Mouse (Mus musculus) MEL (cell line): ENCODE data around the gene Anxa4. TPM values are rescaled to one million over a fixed set of nuclear protein-coding genes. Genes with fewer than 3 reads are reported as not detected.
A peak's percentile ranks its signal among the peaks of the same experiment; 100 is the strongest.

Source experiments
- DNase-seq: peaks from one replicate; pipeline ENCODE4 v3.0.0; 2011; ENCODE audit warnings: low read depth, low spot score
- H3K27ac ChIP-seq: 2 replicates; pipeline ENCODE4 v1.5.1; 2012; ENCODE audit warnings: low read depth, mild to moderate bottlenecking, control low read depth, low read length, moderate library complexity; ENCODE audit not compliant: control insufficient read depth
- H3K27me3 ChIP-seq, 2 experiments: fragments of 150-350 bp in 1 of 2; sonication (generic) in 1 of 2; 2 replicates each; pipeline ENCODE4 v1.6.1; 2012; ENCODE audit warnings: low read length in 2 of 2, mild to moderate bottlenecking in 2 of 2, improper control_type of control experiment in 1 of 2, moderate library complexity in 1 of 2; ENCODE audit not compliant: insufficient read depth in 2 of 2, control insufficient read depth in 1 of 2
- H3K36me3 ChIP-seq, 2 experiments: 2 replicates each; pipeline ENCODE4 v1.6.1; 2012 to 2014; ENCODE audit warnings: low read length in 2 of 2, improper control_type of control experiment in 1 of 2, inconsistent platforms in 1 of 2, mild to moderate bottlenecking in 1 of 2; ENCODE audit not compliant: insufficient read depth in 2 of 2, control insufficient read depth in 1 of 2
- H3K4me1 ChIP-seq, 2 experiments: fragments of 150-350 bp in 1 of 2; sonication (generic) in 1 of 2; 2 replicates each; pipeline ENCODE4 v1.6.1; 2012; ENCODE audit warnings: low read length in 2 of 2, improper control_type of control experiment in 1 of 2, mild to moderate bottlenecking in 1 of 2; ENCODE audit not compliant: insufficient read depth in 2 of 2, control insufficient read depth in 1 of 2
- H3K4me3 ChIP-seq, 2 experiments: fragments of 150-350 bp in 1 of 2; sonication (generic) in 1 of 2; 2 replicates each; pipeline ENCODE4 v1.5.1; 2012; ENCODE audit warnings: low read depth in 2 of 2, low read length in 2 of 2, mild to moderate bottlenecking in 2 of 2, moderate library complexity in 2 of 2, control low read depth in 1 of 2, improper control_type of control experiment in 1 of 2; ENCODE audit not compliant: control insufficient read depth in 1 of 2, insufficient read depth in 1 of 2
- H3K79me2 ChIP-seq: 2 replicates; pipeline ENCODE4 v1.6.1; 2012; ENCODE audit warnings: mild to moderate bottlenecking, low read length, moderate library complexity; ENCODE audit not compliant: control insufficient read depth, poor library complexity, insufficient read depth
- H3K9ac ChIP-seq: 2 replicates; pipeline ENCODE4 v1.6.1; 2012; ENCODE audit warnings: low read depth, mild to moderate bottlenecking, control low read depth, low read length, moderate library complexity; ENCODE audit not compliant: control insufficient read depth, poor library complexity, severe bottlenecking
- H3K9me3 ChIP-seq: fragments of 150-350 bp; sonication (generic); replicated peaks from 2 replicates; pipeline ENCODE4 v1.6.1; 2012; ENCODE audit warnings: mild to moderate bottlenecking, low read length, improper control_type of control experiment, moderate library complexity; ENCODE audit not compliant: insufficient read depth
- BHLHE40 ChIP-seq: IDR thresholded peaks from 2 replicates; pipeline ENCODE4 v1.6.1; 2012; ENCODE audit warnings: low read depth, mild to moderate bottlenecking, inconsistent platforms, low read length, improper control_type of control experiment, borderline replicate concordance
- CHD1 ChIP-seq: IDR thresholded peaks from 2 replicates; pipeline ENCODE4 v1.6.1; 2012; ENCODE audit warnings: low read depth, mild to moderate bottlenecking, inconsistent platforms, low read length, improper control_type of control experiment
- CHD2 ChIP-seq: IDR thresholded peaks from 2 replicates; pipeline ENCODE4 v1.6.1; 2011; ENCODE audit warnings: low read length, improper control_type of control experiment
- CTCF ChIP-seq, 3 experiments: IDR thresholded peaks in 2 of 3; conservative IDR thresholded peaks in 1 of 3; 2 replicates each; pipeline ENCODE4 v1.5.1; 2011 to 2012; ENCODE audit warnings: low read length in 3 of 3, low read depth in 2 of 3, mild to moderate bottlenecking in 2 of 3, improper control_type of control experiment in 1 of 3, inconsistent platforms in 1 of 3, mixed read lengths in 1 of 3, moderate library complexity in 1 of 3; ENCODE audit not compliant: control insufficient read depth in 1 of 3, insufficient read depth in 1 of 3, poor library complexity in 1 of 3, severe bottlenecking in 1 of 3
- E2F4 ChIP-seq: IDR thresholded peaks from 2 replicates; pipeline ENCODE4 v1.6.1; 2011; ENCODE audit warnings: low read depth, low read length, improper control_type of control experiment, borderline replicate concordance
- ELF1 ChIP-seq: IDR thresholded peaks from 2 replicates; pipeline ENCODE4 v1.6.1; 2014; ENCODE audit warnings: low read depth, mild to moderate bottlenecking, inconsistent platforms, low read length, improper control_type of control experiment, moderate library complexity
- EP300 ChIP-seq, 2 experiments: IDR thresholded peaks; 2 replicates each; pipeline ENCODE4 v1.6.1; 2011; ENCODE audit warnings: improper control_type of control experiment in 2 of 2, low read length in 2 of 2, low read depth in 1 of 2, mild to moderate bottlenecking in 1 of 2
- ETS1 ChIP-seq: IDR thresholded peaks from 2 replicates; pipeline ENCODE4 v1.6.1; 2012; ENCODE audit warnings: low read depth, mild to moderate bottlenecking, inconsistent platforms, low read length, improper control_type of control experiment, moderate library complexity
- GABPA ChIP-seq: IDR thresholded peaks from 2 replicates; pipeline ENCODE4 v1.6.1; 2012; ENCODE audit warnings: low read depth, mild to moderate bottlenecking, inconsistent platforms, low read length, improper control_type of control experiment, moderate library complexity
- GATA1 ChIP-seq: IDR thresholded peaks from 2 replicates; pipeline ENCODE4 v1.6.1; 2011; ENCODE audit warnings: low read depth, low read length, improper control_type of control experiment
- HCFC1 ChIP-seq: IDR thresholded peaks from 2 replicates; pipeline ENCODE4 v1.6.1; 2012; ENCODE audit warnings: low read depth, mild to moderate bottlenecking, inconsistent platforms, low read length, improper control_type of control experiment, moderate library complexity
- JUND ChIP-seq: IDR thresholded peaks from 2 replicates; pipeline ENCODE4 v1.6.1; 2011; ENCODE audit warnings: low read depth, mild to moderate bottlenecking, improper control_type of control experiment, low read length
- KAT2A ChIP-seq: conservative IDR thresholded peaks from 2 replicates; pipeline ENCODE4 v1.6.1; 2012; ENCODE audit warnings: low read depth, low read length, improper control_type of control experiment, inconsistent platforms
- MAFK ChIP-seq: IDR thresholded peaks from 2 replicates; pipeline ENCODE4 v1.6.1; 2011; ENCODE audit warnings: low read depth, mild to moderate bottlenecking, low read length, improper control_type of control experiment, borderline replicate concordance
- MAX ChIP-seq: IDR thresholded peaks from 2 replicates; pipeline ENCODE4 v1.6.1; 2011; ENCODE audit warnings: low read length, improper control_type of control experiment
- MAZ ChIP-seq: IDR thresholded peaks from 2 replicates; pipeline ENCODE4 v1.6.1; 2012; ENCODE audit warnings: low read depth, mild to moderate bottlenecking, inconsistent platforms, low read length, improper control_type of control experiment
- MEF2A ChIP-seq: IDR thresholded peaks from 2 replicates; pipeline ENCODE4 v1.6.1; 2014; ENCODE audit warnings: low read depth, mild to moderate bottlenecking, inconsistent platforms, low read length, improper control_type of control experiment; ENCODE audit not compliant: poor library complexity, insufficient replicate concordance, severe bottlenecking; ENCODE audit errors: extremely low read depth
- MXI1 ChIP-seq: IDR thresholded peaks from 2 replicates; pipeline ENCODE4 v1.6.1; 2011; ENCODE audit warnings: mild to moderate bottlenecking, low read depth, low read length, improper control_type of control experiment
- MYB ChIP-seq: IDR thresholded peaks from 2 replicates; pipeline ENCODE4 v1.6.1; 2011; ENCODE audit warnings: mild to moderate bottlenecking, low read depth, low read length, improper control_type of control experiment
- MYC ChIP-seq: IDR thresholded peaks from 2 replicates; pipeline ENCODE4 v1.6.1; 2011; ENCODE audit warnings: low read depth, mild to moderate bottlenecking, low read length, improper control_type of control experiment, moderate library complexity
- NELFE ChIP-seq: IDR thresholded peaks from 2 replicates; pipeline ENCODE4 v1.6.1; 2011; ENCODE audit warnings: low read depth, low read length, improper control_type of control experiment
- NRF1 ChIP-seq: IDR thresholded peaks from 2 replicates; pipeline ENCODE4 v1.6.1; 2014; ENCODE audit warnings: low read depth, mild to moderate bottlenecking, inconsistent platforms, low read length, improper control_type of control experiment, moderate library complexity; ENCODE audit not compliant: poor library complexity, insufficient read depth, severe bottlenecking
- POLR2A ChIP-seq, 2 experiments: IDR thresholded peaks; 2 replicates each; pipeline ENCODE4 v1.6.1; 2011 to 2012; ENCODE audit warnings: low read length in 2 of 2, mild to moderate bottlenecking in 2 of 2, control low read depth in 1 of 2, improper control_type of control experiment in 1 of 2, low read depth in 1 of 2, moderate library complexity in 1 of 2; ENCODE audit not compliant: control insufficient read depth in 1 of 2, insufficient read depth in 1 of 2, poor library complexity in 1 of 2
- POLR2AphosphoS2 ChIP-seq: IDR thresholded peaks from 2 replicates; pipeline ENCODE4 v1.6.1; 2011; ENCODE audit warnings: low read length, improper control_type of control experiment
- POLR2AphosphoS5 ChIP-seq: IDR thresholded peaks from 2 replicates; pipeline ENCODE4 v1.6.1; 2012; ENCODE audit warnings: low read depth, borderline replicate concordance, mild to moderate bottlenecking, inconsistent platforms, low read length, moderate library complexity, mixed read lengths
- RAD21 ChIP-seq: IDR thresholded peaks from 2 replicates; pipeline ENCODE4 v1.6.1; 2011; ENCODE audit warnings: mild to moderate bottlenecking, low read depth, low read length, improper control_type of control experiment
- RCOR1 ChIP-seq: IDR thresholded peaks from 2 replicates; pipeline ENCODE4 v1.6.1; 2012; ENCODE audit warnings: low read depth, mild to moderate bottlenecking, inconsistent platforms, low read length, improper control_type of control experiment
- SIN3A ChIP-seq: IDR thresholded peaks from 2 replicates; pipeline ENCODE4 v1.6.1; 2012; ENCODE audit warnings: low read length, improper control_type of control experiment, inconsistent platforms
- SMC3 ChIP-seq: IDR thresholded peaks from 2 replicates; pipeline ENCODE4 v1.6.1; 2011; ENCODE audit warnings: low read depth, low read length, improper control_type of control experiment
- TAL1 ChIP-seq: IDR thresholded peaks from 2 replicates; pipeline ENCODE4 v1.6.1; 2012; ENCODE audit warnings: mild to moderate bottlenecking, inconsistent platforms, low read length, moderate library complexity, mixed read lengths
- TBP ChIP-seq: IDR thresholded peaks from 2 replicates; pipeline ENCODE4 v1.8.0; 2011; ENCODE audit warnings: low read depth, low read length, improper control_type of control experiment
- TCF12 ChIP-seq: IDR thresholded peaks from 2 replicates; pipeline ENCODE4 v1.6.1; 2014; ENCODE audit warnings: low read depth, mild to moderate bottlenecking, inconsistent platforms, low read length, improper control_type of control experiment, moderate library complexity
- UBTF ChIP-seq: IDR thresholded peaks from 2 replicates; pipeline ENCODE4 v1.6.1; 2012; ENCODE audit warnings: low read depth, mild to moderate bottlenecking, inconsistent platforms, low read length, improper control_type of control experiment, moderate library complexity, borderline replicate concordance; ENCODE audit not compliant: insufficient read depth
- USF1 ChIP-seq: IDR thresholded peaks from 2 replicates; pipeline ENCODE4 v1.6.1; 2014; ENCODE audit warnings: low read depth, mild to moderate bottlenecking, inconsistent platforms, low read length, improper control_type of control experiment, moderate library complexity
- ZC3H11A ChIP-seq: IDR thresholded peaks from 2 replicates; pipeline ENCODE4 v1.6.1; 2012; ENCODE audit warnings: low read depth, mild to moderate bottlenecking, inconsistent platforms, low read length, improper control_type of control experiment
- ZKSCAN1 ChIP-seq: IDR thresholded peaks from 2 replicates; pipeline ENCODE4 v1.6.1; 2012; ENCODE audit warnings: low read depth, mild to moderate bottlenecking, inconsistent platforms, low read length, improper control_type of control experiment, moderate library complexity
- ZMIZ1 ChIP-seq: IDR thresholded peaks from 2 replicates; pipeline ENCODE4 v1.6.1; 2012; ENCODE audit warnings: low read depth, mild to moderate bottlenecking, inconsistent platforms, low read length, improper control_type of control experiment, moderate library complexity
- ZNF384 ChIP-seq: IDR thresholded peaks from 2 replicates; pipeline ENCODE4 v1.6.1; 2012; ENCODE audit warnings: low read depth, mild to moderate bottlenecking, inconsistent platforms, low read length, improper control_type of control experiment
- polyA plus RNA-seq, 2 experiments: library from polyadenylated mRNA; stranded (reverse) in 1 of 2; unstranded in 1 of 2; fragments of >175 nt in 1 of 2; fragments of >200 nt in 1 of 2; gene quantifications; 2 replicates each; pipeline versions ENCODE4 v1.2.1 to v1.2.4; 2012; ENCODE audit warnings: low replicate concordance in 2 of 2, low read depth in 1 of 2; ENCODE audit not compliant: insufficient read length in 2 of 2, insufficient read depth in 1 of 2, missing spikeins in 1 of 2
- total RNA-seq: library from RNA; depleted of rRNA; stranded (reverse); fragments of 300-350 nt; gene quantifications from 2 replicates; pipeline ENCODE4 v1.2.3, GENCODE M21; 2012

Gene Anxa4
- total and polyA plus RNA-seq, 3 experiments = 31.1 to 176 (median 53.6) TPM

DNA sequence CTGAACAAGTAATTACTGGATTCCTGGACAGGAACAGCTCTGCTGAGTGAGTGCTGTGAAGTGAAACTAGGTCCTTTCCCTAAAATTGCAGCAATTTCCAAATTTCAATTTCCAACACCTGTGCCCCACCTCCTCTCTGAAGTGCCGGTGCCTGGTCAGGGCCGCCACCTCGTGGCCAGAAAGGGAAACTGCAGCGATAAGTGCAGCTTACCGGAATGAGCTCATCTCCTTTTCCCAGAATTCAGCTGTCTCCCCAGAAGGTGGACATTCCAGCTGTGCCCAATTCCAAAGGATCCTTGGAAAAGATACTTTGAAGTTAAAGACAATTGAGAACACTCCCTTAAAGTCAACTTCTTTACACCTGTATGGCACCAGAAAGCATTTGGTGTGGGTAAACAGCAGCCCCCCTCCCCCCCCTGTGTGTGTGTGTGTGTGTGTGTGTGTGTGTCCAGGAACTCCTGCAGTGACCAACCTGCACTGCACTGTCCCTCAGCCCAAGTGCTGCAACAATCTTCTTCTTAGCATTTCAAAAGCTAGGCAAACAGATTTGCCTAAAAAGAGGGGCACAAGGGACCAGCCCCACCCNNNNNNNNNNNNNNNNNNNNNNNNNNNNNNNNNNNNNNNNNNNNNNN, 13.2 kb upstream of the Anxa4 start:
- no peak overlapping the region for H3K4me3 ChIP-seq
- no peaks in the 10 kb centered on the region; a peak in 1 of 4 replicates for H3K36me3 ChIP-seq
- no peak overlapping the region for H3K27ac ChIP-seq
- H3K27me3 ChIP-seq = no peaks in the 10 kb centered on the region
- peaks cover 0 to under 1% of the 10 kb centered on the region in 2 experiments; a peak in 2 of 4 replicates for H3K4me1 ChIP-seq
- no peak overlapping the region; the same call in 1 of the 2 replicates for H3K9ac ChIP-seq
- H3K9me3 ChIP-seq = no peaks in the 10 kb centered on the region
- TF ChIP-seq MEF2A (no peak), ZMIZ1 (no peak), GABPA (no peak), NELFE (no peak), RCOR1 (no peak), POLR2AphosphoS5 (no peak), TBP (no peak), TCF12 (no peak), KAT2A (no peak), GATA1 (no peak), POLR2AphosphoS2 (no peak), EP300 (IDR thresholded peaks at IDR 0.05; ENCODE audit: low read depth in 1 of 2, low read length in 2 of 2) (no peak), MAX (no peak), NRF1 (no peak), SMC3 (peak; percentile 98), BHLHE40 (no peak), MXI1 (no peak), MAFK (no peak), MYB (no peak), CTCF (IDR thresholded peaks at IDR 0.05 in 2 of 3, conservative IDR thresholded peaks at IDR 0.05 in 1 of 3; ENCODE audit: control insufficient read depth in 1 of 3, insufficient read depth in 1 of 3, low read depth in 2 of 3, low read length in 3 of 3, poor library complexity in 1 of 3, severe bottlenecking in 1 of 3) (peak; percentile 96 to 99 (median 97)), ZKSCAN1 (no peak), MYC (no peak), HCFC1 (no peak), ZC3H11A (peak; percentile 97), ETS1 (no peak), E2F4 (no peak), CHD2 (no peak), SIN3A (peak; percentile 66), USF1 (no peak), RAD21 (peak; percentile 100), ELF1 (no peak), TAL1 (no peak), MAZ (peak; percentile 34; the same call in 1 of the 2 replicates), CHD1 (no peak), ZNF384 (no peak), UBTF (no peak), POLR2A (IDR thresholded peaks at IDR 0.05; ENCODE audit: control insufficient read depth in 1 of 2, insufficient read depth in 1 of 2, low read depth in 1 of 2, low read length in 2 of 2, poor library complexity in 1 of 2) (no peak), JUND (no peak)
- no peaks in the 10 kb centered on the region for H3K79me2 ChIP-seq
- DNase-seq = peak; percentile 68
